Mouse (Mus musculus) v-Abl transformed pro-B cells (cell line): ENCODE measurements at regions not wholly inside any gene's neighbourhood (a gene's known extent, or its start where the extent isn't known, plus 50 kb on each side); places are given as distances from the start of the nearest gene placed in this dataset.

ENCODE experiments used
- in situ Hi-C, 2 experiments: fragments of 400-800 bp; cut with MboI; formaldehyde crosslinking; loops; one replicate each; pipeline ENCODE4 v1.15.1; 2025; ENCODE audit not compliant: unreplicated experiment in 2 of 2

GRCm38 (mm10) chr7:135816191-135816590, 100.0 kb upstream of the Mki67 start:
- in situ Hi-C loops: no loop called here

- in situ Hi-C loops: no loop called here
Observed at GRCm38 (mm10) chr7:135817868-135818267, 101.7 kb upstream of the Mki67 start.

GRCm38 (mm10) chr7:135818298-135818697, 102.1 kb upstream of the Mki67 start:
- in situ Hi-C loops: no loop called here

GRCm38 (mm10) chr7:135823884-135824750, 108.0 kb upstream of the Mki67 start:
- in situ Hi-C loops: no loop called here

- in situ Hi-C loops: no loop called here
Observed at GRCm38 (mm10) chr7:135829246-135829645, 113.1 kb upstream of the Mki67 start.

- in situ Hi-C loops: no loop called here
Observed at GRCm38 (mm10) chr7:135833425-135833824, 117.3 kb upstream of the Mki67 start.

GRCm38 (mm10) chr7:135836808-135837733, 120.9 kb upstream of the Mki67 start:
- in situ Hi-C loops: no loop called here

- in situ Hi-C loops: no loop called here
Observed at GRCm38 (mm10) chr7:135844018-135844417, 127.9 kb upstream of the Mki67 start.

GRCm38 (mm10) chr7:135847304-135847703, 131.1 kb upstream of the Mki67 start:
- in situ Hi-C loops: no loop called here

- in situ Hi-C loops: no loop called here
Observed at GRCm38 (mm10) chr7:135848170-135848569, 132.0 kb upstream of the Mki67 start.

- in situ Hi-C loops: no loop called here
Observed at GRCm38 (mm10) chr7:135848833-135849232, 132.7 kb upstream of the Mki67 start.

GRCm38 (mm10) chr7:135853127-135853813, 137.1 kb upstream of the Mki67 start:
- in situ Hi-C loops: no loop called here

GRCm38 (mm10) chr7:135853814-135854324, 137.7 kb upstream of the Mki67 start:
- in situ Hi-C loops: no loop called here

- in situ Hi-C loops: no loop called here
Observed at GRCm38 (mm10) chr7:135860288-135860687, 144.1 kb upstream of the Mki67 start.

- in situ Hi-C loops: no loop called here
Observed at GRCm38 (mm10) chr7:135860741-135861408, 144.7 kb upstream of the Mki67 start.

GRCm38 (mm10) chr7:135861409-135861805, 145.2 kb upstream of the Mki67 start:
- in situ Hi-C loops: no loop called here

- in situ Hi-C loops: no loop called here
Observed at GRCm38 (mm10) chr7:135863581-135864426, 147.6 kb upstream of the Mki67 start.

- in situ Hi-C loops: no loop called here
Observed at GRCm38 (mm10) chr7:135870981-135871380, 154.8 kb upstream of the Mki67 start.
